Mouse (Mus musculus) liver, embryonic 13.5 days (tissue): ENCODE data around the gene Mprip. TPM values are rescaled to one million over a fixed set of nuclear protein-coding genes. Genes with fewer than 3 reads are reported as not detected.
"Not testable (repeated sequence)": the region's sequence is repeated elsewhere in the genome, so short reads cannot be mapped to it uniquely, and the experiment has no call there.

Source experiments
- ATAC-seq: fragments of 200-750 bp; cut with Nextera tagmentation; 2 replicates; pipeline ENCODE4 v1.8.0; 2017; ENCODE audit warnings: low read depth, mild to moderate bottlenecking, moderate number of reproducible peaks, moderate library complexity
- DNase-seq: peaks from one replicate; pipeline ENCODE4 v3.0.0; 2022
- H3K27ac ChIP-seq: fragments of 300-500 bp; sonication (generic); 2 replicates; pipeline ENCODE4 v1.5.1; 2015; ENCODE audit warnings: moderate library complexity, mild to moderate bottlenecking, inconsistent platforms
- H3K27me3 ChIP-seq: fragments of 300-500 bp; sonication (generic); 2 replicates; pipeline ENCODE4 v1.6.1; 2015; ENCODE audit warnings: mild to moderate bottlenecking, inconsistent platforms
- H3K36me3 ChIP-seq: fragments of 300-500 bp; sonication (generic); 2 replicates; pipeline ENCODE4 v1.6.1; 2015; ENCODE audit warnings: mild to moderate bottlenecking, inconsistent platforms
- H3K4me1 ChIP-seq: fragments of 300-500 bp; sonication (generic); replicated peaks from 2 replicates; pipeline ENCODE4 v1.6.1; 2015; ENCODE audit warnings: inconsistent platforms
- H3K4me2 ChIP-seq: fragments of 300-500 bp; sonication (generic); 2 replicates; pipeline ENCODE4 v1.6.1; 2015; ENCODE audit warnings: inconsistent platforms, mild to moderate bottlenecking, moderate library complexity
- H3K4me3 ChIP-seq: fragments of 300-500 bp; sonication (generic); replicated peaks from 2 replicates; pipeline ENCODE4 v1.5.1; 2015; ENCODE audit warnings: mild to moderate bottlenecking, inconsistent platforms
- H3K9ac ChIP-seq: fragments of 300-500 bp; sonication (generic); 2 replicates; pipeline ENCODE4 v1.6.1; 2015; ENCODE audit warnings: mild to moderate bottlenecking, inconsistent platforms
- H3K9me3 ChIP-seq: fragments of 300-500 bp; sonication (generic); replicated peaks from 2 replicates; pipeline ENCODE4 v1.6.1; 2016; ENCODE audit warnings: inconsistent platforms
- WGBS: fragments of 180-500 bp; shearing (Covaris S2); methylation state at CpG from one replicate; pipeline ENCODE4 v1.1.7; 2015; ENCODE audit not compliant: insufficient replicate concordance; 5-methylcytosine and 5-hydroxymethylcytosine counted together
- polyA plus RNA-seq: library from polyadenylated mRNA; unstranded; fragments of >200 nt; fragmentation: Nextera tagmentation; extraction: Ambion mirVana; gene quantifications from 2 replicates; pipeline ENCODE4 v1.2.1, GENCODE M21; 2015

The Mprip gene
- polyA plus RNA-seq, 1 experiment from 2014 or later: 11.8 TPM

GRCm38 (mm10) chr11:59715424-59715840, 54.3 kb downstream of the Mprip start:
- no peak overlapping the region for H3K4me2 ChIP-seq
- H3K4me1 ChIP-seq: peaks cover 45% of the 10 kb centered on the region
- no peak overlapping the region for H3K4me3 ChIP-seq
- no peaks in the 10 kb centered on the region for H3K27me3 ChIP-seq
- 54% methylated on average over 3 of the region's 3 CpGs for WGBS
- DNase-seq (no peak), ATAC-seq (no peak)
- H3K27ac ChIP-seq: no peak overlapping the region
- H3K9me3 ChIP-seq: no peaks in the 10 kb centered on the region
- 0 out of 2 replicates have a peak, but pooled peaks cover 2% of the 10 kb centered on the region for H3K36me3 ChIP-seq
- no peak overlapping the region for H3K9ac ChIP-seq

DNA sequence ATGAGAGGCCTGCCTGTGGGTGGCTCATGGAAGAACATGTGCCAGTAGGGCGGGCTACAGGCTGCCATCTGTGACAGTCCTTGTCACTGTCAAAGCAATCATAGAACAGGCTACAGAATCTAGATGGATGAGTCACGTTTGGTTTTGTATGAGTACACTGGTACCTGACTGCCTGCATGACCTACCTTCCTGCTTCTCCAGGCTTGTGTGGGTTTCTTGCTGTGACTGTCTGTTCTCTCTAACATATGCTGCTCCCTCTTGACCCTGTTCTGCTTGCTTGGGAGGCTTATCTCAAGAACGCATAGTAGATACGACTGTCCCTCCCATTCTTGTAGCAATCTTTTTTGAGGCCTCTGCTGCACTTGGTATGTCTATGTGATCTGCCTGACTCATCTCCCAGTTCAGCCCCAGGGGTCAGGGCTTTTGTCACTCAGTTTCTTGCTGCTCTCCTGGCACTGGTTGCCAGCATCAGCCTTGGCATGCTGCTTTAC, 56.7 kb downstream of the Mprip start:
- no peak overlapping the region for H3K9ac ChIP-seq
- H3K27me3 ChIP-seq: no peaks in the 10 kb centered on the region
- peak; percentile 74 for ATAC-seq
- peak; percentile 10 for DNase-seq
- WGBS: 48% methylated on average over 4 of the region's 4 CpGs
- H3K4me2 ChIP-seq: no peak overlapping the region
- H3K4me3 ChIP-seq: no peak overlapping the region
- H3K27ac ChIP-seq: no peak overlapping the region
- no peaks in the 10 kb centered on the region for H3K9me3 ChIP-seq
- H3K4me1 ChIP-seq: peaks cover 50% of the 10 kb centered on the region
- H3K36me3 ChIP-seq: 0 out of 2 replicates have a peak, but pooled peaks cover 2% of the 10 kb centered on the region

DNA sequence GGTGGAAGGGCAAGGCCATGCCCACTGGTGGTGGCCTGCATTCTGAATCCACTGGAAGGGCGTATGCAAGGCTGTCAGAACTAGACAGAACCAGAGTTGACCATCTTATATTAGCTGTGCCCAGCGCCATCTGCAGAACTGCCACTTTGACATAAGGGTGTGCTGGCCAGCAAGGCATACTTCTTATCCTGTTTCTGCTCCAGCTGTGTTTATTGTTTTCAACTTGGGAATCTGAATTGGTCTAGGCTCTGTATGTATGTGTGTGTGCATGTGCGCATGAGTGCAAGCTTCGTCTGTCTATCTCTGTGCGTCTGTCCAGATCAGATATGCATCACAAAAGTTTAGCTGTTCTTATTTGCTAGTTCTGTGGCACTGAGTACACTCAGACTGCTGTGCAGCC, 58.1 kb downstream of the Mprip start:
- 73% methylated on average over 5 of the region's 5 CpGs for WGBS
- no peaks in the 10 kb centered on the region for H3K9me3 ChIP-seq
- H3K27me3 ChIP-seq: no peaks in the 10 kb centered on the region
- H3K4me2 ChIP-seq: no peak overlapping the region
- no peak overlapping the region for H3K9ac ChIP-seq
- no peak overlapping the region for H3K27ac ChIP-seq
- no peak overlapping the region for H3K4me3 ChIP-seq
- no peak for DNase-seq
- 0 out of 2 replicates have a peak, but pooled peaks cover 2% of the 10 kb centered on the region for H3K36me3 ChIP-seq
- ATAC-seq: no peak
- H3K4me1 ChIP-seq: peaks cover 50% of the 10 kb centered on the region

GRCm38 (mm10) chr11:59721385-59721784, 60.3 kb downstream of the Mprip start:
- Histone ChIP-seq H3K9ac (no peak overlapping the region), H3K27me3 (no peaks in the 10 kb centered on the region), H3K4me3 (no peak overlapping the region), H3K27ac (no peak overlapping the region), H3K36me3 (0 out of 2 replicates have a peak, but pooled peaks cover 2% of the 10 kb centered on the region), H3K4me2 (no peak overlapping the region), H3K9me3 (no peaks in the 10 kb centered on the region), H3K4me1 (peaks cover 38% of the 10 kb centered on the region)
- no peak for DNase-seq
- ATAC-seq: no peak
- 61% methylated on average over 2 of the region's 2 CpGs for WGBS

DNA sequence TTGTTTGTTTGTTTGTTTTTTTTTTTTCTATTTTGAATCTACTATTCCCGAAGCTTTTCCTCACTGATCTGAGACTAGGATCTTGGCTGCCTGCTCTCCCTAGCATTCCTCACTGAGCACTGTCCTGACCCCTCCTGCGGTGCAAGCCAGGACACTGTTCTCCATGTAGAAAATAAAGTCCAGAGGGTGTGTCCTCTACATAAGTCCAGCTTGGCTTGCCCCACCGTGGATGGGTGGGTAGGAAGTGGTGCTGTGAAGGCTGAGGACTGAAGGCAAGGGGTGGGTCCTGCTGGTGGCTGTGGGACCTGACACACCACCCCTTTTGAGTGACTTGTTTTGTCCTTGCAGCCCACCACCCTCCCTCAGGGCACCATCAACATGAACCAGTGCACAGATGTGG, 66.1 kb downstream of the Mprip start:
- no peak overlapping the region for H3K27ac ChIP-seq
- no peaks in the 10 kb centered on the region for H3K4me1 ChIP-seq
- no peak for ATAC-seq
- no peaks in the 10 kb centered on the region for H3K27me3 ChIP-seq
- H3K36me3 ChIP-seq: peaks cover 19% of the 10 kb centered on the region
- 70% methylated on average over 3 of the region's 3 CpGs for WGBS
- H3K4me2 ChIP-seq: no peak overlapping the region
- no peak overlapping the region for H3K4me3 ChIP-seq
- no peak for DNase-seq
- no peaks in the 10 kb centered on the region for H3K9me3 ChIP-seq
- H3K9ac ChIP-seq: no peak overlapping the region

DNA sequence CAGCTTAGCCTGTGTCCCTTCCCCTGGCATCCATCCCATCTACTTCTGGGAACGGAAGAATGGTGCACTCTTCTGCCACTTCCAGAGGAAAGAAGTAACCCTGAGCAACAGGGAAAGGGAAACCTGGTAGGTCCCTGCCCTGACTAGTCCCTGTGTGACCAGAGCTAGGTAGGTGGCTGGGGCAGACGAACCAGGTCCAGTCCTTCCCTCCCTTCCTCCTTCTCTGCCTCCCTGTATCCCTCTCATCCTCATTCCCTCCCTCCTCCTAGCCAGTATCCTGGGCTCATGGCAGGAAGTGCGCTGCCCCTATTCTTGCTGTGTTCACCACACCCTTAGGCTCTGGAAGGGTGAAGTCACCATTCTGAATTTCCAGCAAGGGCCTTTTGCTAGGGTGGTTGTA, 70.7 kb downstream of the Mprip start:
- Histone ChIP-seq H3K4me1 (no peaks in the 10 kb centered on the region), H3K9ac (no peak overlapping the region), H3K27me3 (no peaks in the 10 kb centered on the region), H3K27ac (no peak overlapping the region), H3K9me3 (no peaks in the 10 kb centered on the region), H3K4me2 (no peak overlapping the region), H3K36me3 (peaks cover 28% of the 10 kb centered on the region), H3K4me3 (no peak overlapping the region)
- DNase-seq: no peak
- no peak for ATAC-seq
- 70% methylated on average over 3 of the region's 3 CpGs for WGBS

GRCm38 (mm10) chr11:59732407-59733066, 71.4 kb downstream of the Mprip start:
- no peak for DNase-seq
- Histone ChIP-seq H3K36me3 (peaks cover 35% of the 10 kb centered on the region), H3K9me3 (no peaks in the 10 kb centered on the region), H3K9ac (no peak overlapping the region), H3K27me3 (no peaks in the 10 kb centered on the region), H3K4me2 (no peak overlapping the region), H3K27ac (no peak overlapping the region), H3K4me1 (no peaks in the 10 kb centered on the region), H3K4me3 (no peak overlapping the region)
- WGBS: 76% methylated on average over 1 of the region's 1 CpGs
- ATAC-seq: no peak

DNA sequence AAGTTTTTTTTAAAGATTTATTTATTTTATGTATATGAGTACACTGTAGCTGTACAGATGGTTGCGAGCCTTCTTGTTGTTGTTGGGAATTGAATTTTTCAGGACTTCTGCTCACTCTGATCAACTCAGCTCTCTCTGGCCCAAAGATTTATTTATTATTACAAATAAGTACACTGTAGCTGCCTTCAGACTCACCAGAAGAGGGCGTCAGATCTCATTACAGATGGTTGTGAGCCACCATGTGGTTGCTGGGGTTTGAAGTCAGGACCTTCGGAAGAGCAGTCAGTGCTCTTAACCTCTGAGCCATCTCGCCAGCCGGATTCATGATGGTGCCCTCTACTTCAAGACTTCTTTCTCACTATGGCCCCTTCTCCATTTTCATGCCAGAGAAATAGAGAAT, 72.5 kb downstream of the Mprip start:
- H3K4me1 ChIP-seq, H3K4me3 ChIP-seq, H3K27me3 ChIP-seq, DNase-seq, H3K4me2 ChIP-seq, H3K9ac ChIP-seq, H3K9me3 ChIP-seq, H3K27ac ChIP-seq, ATAC-seq: not testable (repeated sequence)
- WGBS: 70% methylated on average over 5 of the region's 5 CpGs
- peaks cover 45% of the 10 kb centered on the region for H3K36me3 ChIP-seq

DNA sequence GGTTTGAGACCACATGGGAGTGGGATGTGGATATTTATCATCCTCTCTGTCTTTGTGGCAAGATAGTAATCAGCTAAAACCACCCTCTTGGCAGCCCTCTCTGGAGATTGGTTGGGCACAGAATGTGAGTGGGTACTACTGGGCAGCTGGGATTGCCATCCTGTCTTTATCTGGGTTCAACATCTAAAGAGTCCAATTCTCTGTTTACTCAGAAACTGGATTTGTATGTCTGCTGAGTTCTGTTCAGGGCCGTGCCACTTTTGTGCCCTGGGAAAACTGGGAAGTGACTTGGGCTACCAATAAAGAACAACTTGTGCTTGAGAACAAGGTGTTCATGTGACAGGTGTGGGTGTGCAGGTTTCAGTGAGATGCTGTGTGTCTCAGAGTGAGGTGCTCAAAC, 73.2 kb downstream of the Mprip start:
- no peak overlapping the region for H3K4me3 ChIP-seq
- no peaks in the 10 kb centered on the region for H3K27me3 ChIP-seq
- H3K9ac ChIP-seq: no peak overlapping the region
- H3K4me2 ChIP-seq: no peak overlapping the region
- peaks cover 10% of the 10 kb centered on the region for H3K4me1 ChIP-seq
- H3K9me3 ChIP-seq: no peaks in the 10 kb centered on the region
- DNase-seq: no peak
- H3K27ac ChIP-seq: no peak overlapping the region
- H3K36me3 ChIP-seq: peaks cover 40% of the 10 kb centered on the region
- 82% methylated on average over 1 of the region's 1 CpGs for WGBS
- ATAC-seq: no peak

DNA sequence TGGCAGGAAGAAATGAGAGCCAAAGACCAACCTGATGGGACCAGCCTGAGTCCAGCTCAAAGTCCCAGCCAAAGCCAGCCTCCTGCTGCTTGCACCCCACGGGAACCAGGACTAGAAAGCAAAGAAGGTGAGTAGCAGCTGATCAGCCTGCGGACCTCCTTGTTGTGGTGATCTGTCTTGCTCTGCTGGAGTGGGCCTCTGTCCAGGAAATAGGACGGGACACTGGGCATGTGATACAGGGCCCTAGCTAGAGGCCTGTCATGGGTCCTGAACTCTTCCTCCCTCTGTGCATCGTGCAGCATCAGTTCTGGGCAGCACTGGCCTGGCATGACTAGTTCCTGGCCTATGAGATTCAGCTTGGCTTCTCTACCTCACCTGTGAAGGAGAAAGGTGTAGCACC, 74.8 kb downstream of the Mprip start:
- Histone ChIP-seq H3K4me1 (peaks cover 21% of the 10 kb centered on the region), H3K36me3 (peaks cover 35% of the 10 kb centered on the region)
- not testable (repeated sequence) for H3K27ac ChIP-seq, H3K4me2 ChIP-seq, H3K4me3 ChIP-seq, ATAC-seq, H3K9me3 ChIP-seq, H3K9ac ChIP-seq, DNase-seq, H3K27me3 ChIP-seq
- WGBS: 69% methylated on average over 4 of the region's 4 CpGs

DNA sequence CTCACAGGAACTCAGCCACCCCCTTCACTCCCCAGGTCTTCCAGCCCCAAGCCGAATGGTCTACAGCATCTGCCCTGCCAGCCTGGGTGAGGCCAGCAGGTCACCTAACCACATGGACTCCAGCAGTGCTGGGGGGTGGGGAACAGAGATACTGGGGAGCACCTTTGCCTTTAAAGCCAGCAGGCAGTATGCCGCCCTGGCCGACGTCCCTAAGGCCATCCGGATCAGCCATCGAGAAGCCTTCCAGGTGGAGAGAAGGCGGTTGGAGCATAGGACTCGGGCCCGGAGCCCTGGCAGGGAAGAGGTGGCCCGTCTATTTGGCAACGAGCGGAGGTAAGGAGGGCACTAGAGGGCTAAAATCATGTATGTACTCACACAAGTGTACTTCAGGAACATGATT, 76.1 kb downstream of the Mprip start:
- Histone ChIP-seq H3K9me3 (no peaks in the 10 kb centered on the region), H3K9ac (no peak overlapping the region), H3K36me3 (peaks cover 46% of the 10 kb centered on the region), H3K27ac (no peak overlapping the region), H3K4me3 (no peak overlapping the region), H3K4me1 (peaks cover 21% of the 10 kb centered on the region), H3K4me2 (no peak overlapping the region), H3K27me3 (no peaks in the 10 kb centered on the region)
- ATAC-seq: no peak
- DNase-seq: no peak
- WGBS: 83% methylated on average over 12 of the region's 12 CpGs

- no peaks in the 10 kb centered on the region for H3K9me3 ChIP-seq
- H3K4me3 ChIP-seq: no peak overlapping the region
- peaks cover 72% of the 10 kb centered on the region for H3K36me3 ChIP-seq
- no peaks in the 10 kb centered on the region for H3K27me3 ChIP-seq
- no peak overlapping the region for H3K9ac ChIP-seq
- DNase-seq (no peak), ATAC-seq (no peak)
- no peak overlapping the region for H3K4me2 ChIP-seq
- H3K27ac ChIP-seq: no peak overlapping the region
- peaks cover 21% of the 10 kb centered on the region for H3K4me1 ChIP-seq
- WGBS: 25% methylated on average over 2 of the region's 2 CpGs
These were observed 78.9 kb downstream of the Mprip start for GRCm38 (mm10) chr11:59739996-59740395.
